Mouse (Mus musculus) thymus, adult 2 months (tissue): ENCODE results near the gene Zfp280d. TPM values are rescaled to one million over a fixed set of nuclear protein-coding genes. Genes with fewer than 3 reads are reported as not detected.

Source experiments
- DNase-seq: peaks from one replicate; pipeline ENCODE4 v3.0.0; 2021
- H3K27ac ChIP-seq: fragments of 200-500 bp; 2 replicates; pipeline ENCODE4 v1.5.1; 2012; ENCODE audit warnings: low read length, control low read depth; ENCODE audit not compliant: control insufficient read depth, insufficient read depth
- H3K27me3 ChIP-seq: fragments of 200-500 bp; 2 replicates; pipeline ENCODE4 v1.6.1; 2012; ENCODE audit warnings: mild to moderate bottlenecking, low read length, moderate library complexity, mixed read lengths; ENCODE audit not compliant: control insufficient read depth, insufficient read depth
- H3K36me3 ChIP-seq: fragments of 200-500 bp; 2 replicates; pipeline ENCODE4 v1.6.1; 2012; ENCODE audit warnings: mild to moderate bottlenecking, low read length, moderate library complexity; ENCODE audit not compliant: control insufficient read depth, insufficient read depth
- H3K4me1 ChIP-seq: fragments of 200-500 bp; replicated peaks from 2 replicates; pipeline ENCODE4 v1.6.1; 2012; ENCODE audit warnings: low read length; ENCODE audit not compliant: control insufficient read depth, insufficient read depth
- H3K4me3 ChIP-seq: fragments of 200-500 bp; 2 replicates; pipeline ENCODE4 v1.5.1; 2012; ENCODE audit warnings: mild to moderate bottlenecking, low read length, control low read depth, moderate library complexity; ENCODE audit not compliant: control insufficient read depth, insufficient read depth
- CTCF ChIP-seq: fragments of 200-500 bp; IDR thresholded peaks from 2 replicates; pipeline ENCODE4 v1.5.1; 2012; ENCODE audit warnings: mild to moderate bottlenecking, control low read depth, low read length, moderate library complexity, borderline replicate concordance; ENCODE audit not compliant: control insufficient read depth, poor library complexity, insufficient read depth; ENCODE audit errors: extremely low read depth
- POLR2A ChIP-seq: fragments of 200-500 bp; IDR thresholded peaks from 2 replicates; pipeline ENCODE4 v1.6.1; 2012; ENCODE audit warnings: mild to moderate bottlenecking, low read length, control low read depth, moderate library complexity; ENCODE audit not compliant: control insufficient read depth, poor library complexity, insufficient read depth; ENCODE audit errors: extremely low read depth
- WGBS: fragments of 180-500 bp; shearing (Covaris S2); methylation state at CpG from one replicate; pipeline ENCODE4 v1.1.7; 2018; 5-methylcytosine and 5-hydroxymethylcytosine counted together
- polyA plus RNA-seq: library from polyadenylated mRNA; depleted of rRNA; stranded (reverse); fragments of >200 nt; gene quantifications from 2 replicates; pipeline ENCODE4 v1.2.3, GENCODE M21; 2012

Gene Zfp280d
- polyA plus RNA-seq, 1 experiment = 38.4 TPM

GRCm38 (mm10) chr9:72388934-72389333 lies 114.3 kb downstream of the Zfp280d start:
- WGBS = 14% methylated on average over 4 of the region's 4 CpGs
- Histone ChIP-seq H3K4me3 (no peak overlapping the region), H3K4me1 (peaks cover 47% of the 10 kb centered on the region), H3K36me3 (0 out of 2 replicates have a peak, but pooled peaks cover 3% of the 10 kb centered on the region), H3K27ac (peak overlapping the region; percentile 99), H3K27me3 (no peaks in the 10 kb centered on the region)
- DNase-seq = peak; percentile 51
- TF ChIP-seq CTCF (no peak), POLR2A (no peak)

- TF ChIP-seq POLR2A (no peak), CTCF (no peak)
- DNase-seq = peak; percentile 33
- peak overlapping the region; percentile 99 for H3K27ac ChIP-seq
- no peaks in the 10 kb centered on the region for H3K27me3 ChIP-seq
- H3K36me3 ChIP-seq = 0 out of 2 replicates have a peak, but pooled peaks cover 3% of the 10 kb centered on the region
- H3K4me1 ChIP-seq = peaks cover 53% of the 10 kb centered on the region
- no peak overlapping the region for H3K4me3 ChIP-seq
- 48% methylated on average over 14 of the region's 14 CpGs for WGBS
Measured at GRCm38 (mm10) chr9:72389431-72390002, 114.9 kb downstream of the Zfp280d start.

GRCm38 (mm10) chr9:72390321-72391077 lies 115.8 kb downstream of the Zfp280d start:
- 16% methylated on average over 12 of the region's 12 CpGs for WGBS
- TF ChIP-seq CTCF (peak; percentile 47; the same call in 1 of the 2 replicates), POLR2A (no peak)
- peak overlapping the region; percentile 99 for H3K27ac ChIP-seq
- peak; percentile 90 for DNase-seq
- no peaks in the 10 kb centered on the region for H3K27me3 ChIP-seq
- peaks cover 49% of the 10 kb centered on the region for H3K4me1 ChIP-seq
- H3K36me3 ChIP-seq = no peaks in the 10 kb centered on the region
- H3K4me3 ChIP-seq = no peak overlapping the region

- Histone ChIP-seq H3K36me3 (no peaks in the 10 kb centered on the region), H3K4me3 (no peak overlapping the region), H3K27ac (peak overlapping the region; percentile 99), H3K4me1 (peaks cover 58% of the 10 kb centered on the region), H3K27me3 (no peaks in the 10 kb centered on the region)
- WGBS = 86% methylated on average over 7 of the region's 7 CpGs
- no peak for TF ChIP-seq CTCF
- no peak for TF ChIP-seq POLR2A
- DNase-seq = no peak
Measured at GRCm38 (mm10) chr9:72392686-72393085, 118.0 kb downstream of the Zfp280d start.

GRCm38 (mm10) chr9:72393238-72393637 lies 118.6 kb downstream of the Zfp280d start:
- peak; percentile 27 for DNase-seq
- TF ChIP-seq CTCF (no peak), POLR2A (no peak)
- H3K36me3 ChIP-seq = no peaks in the 10 kb centered on the region
- H3K4me3 ChIP-seq = no peak overlapping the region
- no peaks in the 10 kb centered on the region for H3K27me3 ChIP-seq
- peak overlapping the region; percentile 99 for H3K27ac ChIP-seq
- 92% methylated on average over 15 of the region's 15 CpGs for WGBS
- peaks cover 63% of the 10 kb centered on the region for H3K4me1 ChIP-seq

- peak; percentile 61 for DNase-seq
- H3K4me3 ChIP-seq = peak overlapping the region; percentile 30; the same call in 1 of the 2 replicates
- WGBS = 23% methylated on average over 8 of the region's 8 CpGs
- peak overlapping the region; percentile 100 for H3K27ac ChIP-seq
- no peaks in the 10 kb centered on the region for H3K36me3 ChIP-seq
- H3K4me1 ChIP-seq = peaks cover 70% of the 10 kb centered on the region
- peak; percentile 57; the same call in 1 of the 2 replicates for TF ChIP-seq POLR2A
- TF ChIP-seq CTCF = no peak
- H3K27me3 ChIP-seq = no peaks in the 10 kb centered on the region
Measured at GRCm38 (mm10) chr9:72393869-72394341, 119.2 kb downstream of the Zfp280d start.
